Mouse (Mus musculus): Measurements from ENCODE around the gene Ly6g5b. TPM values are rescaled to one million over a fixed set of nuclear protein-coding genes. Genes with fewer than 3 reads are reported as not detected.

Gene Ly6g5b
- total RNA-seq, 2 experiments from 2014 or later: 0.42 to 0.61 TPM

Other genes with a start within 250 kb of the Ly6g5b start
- 1 to 10 TPM; 3.3 to 3.8 TPM for gene Zbtb12, start 235.9 kb downstream of the Ly6g5b start, total RNA-seq (2023)
- gene Gm20547, start 233.4 kb downstream of the Ly6g5b start, total RNA-seq (2023): not detected
- 10 to 100 TPM; 16.6 to 17.2 TPM for gene C2, start 217.2 kb downstream of the Ly6g5b start, total RNA-seq (2023)
- gene Ehmt2, start 217.0 kb downstream of the Ly6g5b start, total RNA-seq (2023): 100 to 1,000 TPM; 134 to 139 TPM
- gene Slc44a4, start 201.0 kb downstream of the Ly6g5b start, total RNA-seq (2023): not detected
- 10 to 100 TPM; 58.9 to 60.2 TPM for gene Neu1, start 184.2 kb downstream of the Ly6g5b start, total RNA-seq (2023)
- gene Hspa1b, start 156.2 kb downstream of the Ly6g5b start, total RNA-seq (2023): 100 to 1,000 TPM; 240 to 289 TPM
- not detected for gene Gm20481, start 145.5 kb downstream of the Ly6g5b start, total RNA-seq (2023)
- gene Hspa1a, start 143.3 kb downstream of the Ly6g5b start, total RNA-seq (2023): 100 to 1,000 TPM; 322 to 373 TPM
- under 1 TPM; 0.55 to 0.76 TPM for gene Hspa1l, start 142.7 kb downstream of the Ly6g5b start, total RNA-seq (2023)
- 10 to 100 TPM; 18.6 to 21.1 TPM for gene Lsm2, start 133.6 kb downstream of the Ly6g5b start, total RNA-seq (2023)
- gene Vars, start 114.4 kb downstream of the Ly6g5b start, total RNA-seq (2023): 10 to 100 TPM; 89.4 to 93.9 TPM
- under 1 TPM in 1 of 2 experiments, not detected in 1; 0.16 TPM for gene Vwa7, start 98.8 kb downstream of the Ly6g5b start, total RNA-seq (2023)
- not detected for gene Sapcd1, start 87.4 kb downstream of the Ly6g5b start, total RNA-seq (2023)
- gene Msh5, start 68.7 kb downstream of the Ly6g5b start, total RNA-seq (2023): 1 to 10 TPM; 1.0 to 2.2 TPM
- 100 to 1,000 TPM; 258 to 267 TPM for gene Clic1, start 65.5 kb downstream of the Ly6g5b start, total RNA-seq (2023)
- gene Ddah2, start 56.4 kb downstream of the Ly6g5b start, total RNA-seq (2023): 1 to 10 TPM; 1.2 to 1.7 TPM
- gene Ly6g6c, start 50.0 kb downstream of the Ly6g5b start, total RNA-seq (2023): not detected
- not detected for gene Mpig6b, start 49.2 kb downstream of the Ly6g5b start, total RNA-seq (2023)
- gene Ly6g6e, start 38.5 kb downstream of the Ly6g5b start, total RNA-seq (2023): not detected
- gene Ly6g6d, start 37.4 kb downstream of the Ly6g5b start, total RNA-seq (2023): not detected
- not detected for gene Ly6g6f, start 29.8 kb downstream of the Ly6g5b start, total RNA-seq (2023)
- gene Abhd16a, start 26.2 kb downstream of the Ly6g5b start, total RNA-seq (2023): 10 to 100 TPM; 58.8 to 60.6 TPM
- gene Ly6g5c, start 7.1 kb downstream of the Ly6g5b start, total RNA-seq (2023): not detected
- 10 to 100 TPM; 22.2 to 30.3 TPM for gene Gpank1, start 6.0 kb upstream of the Ly6g5b start, total RNA-seq (2023)
- gene Csnk2b, start 6.6 kb upstream of the Ly6g5b start, total RNA-seq (2023): 100 to 1,000 TPM; 133 to 155 TPM
- gene D17H6S53E, start 10.9 kb upstream of the Ly6g5b start, total RNA-seq (2023): 10 to 100 TPM; 15.5 to 25.3 TPM
- gene Apom, start 16.6 kb upstream of the Ly6g5b start, total RNA-seq (2023): not detected
- gene Bag6, start 19.8 kb upstream of the Ly6g5b start, total RNA-seq (2023): 100 to 1,000 TPM; 324 to 360 TPM
- gene Prrc2a, start 49.5 kb upstream of the Ly6g5b start, total RNA-seq (2023): 100 to 1,000 TPM; 227 to 228 TPM
- 100 to 1,000 TPM; 172 to 206 TPM for gene Aif1, start 60.6 kb upstream of the Ly6g5b start, total RNA-seq (2023)
- gene Lst1, start 73.0 kb upstream of the Ly6g5b start, total RNA-seq (2023): 100 to 1,000 TPM; 935 to 974 TPM
- gene Ltb, start 79.0 kb upstream of the Ly6g5b start, total RNA-seq (2023): 10 to 100 TPM; 72.7 to 86.4 TPM
- 10 to 100 TPM; 57.3 to 92.8 TPM for gene Tnf, start 86.6 kb upstream of the Ly6g5b start, total RNA-seq (2023)
- not detected for gene Lta, start 89.9 kb upstream of the Ly6g5b start, total RNA-seq (2023)
- gene Gm16181, start 105.4 kb upstream of the Ly6g5b start, total RNA-seq (2023): 1 to 10 TPM in 1 of 2 experiments, not detected in 1; 1.3 TPM
- 1 to 10 TPM; 1.8 to 4.2 TPM for gene Atp6v1g2, start 118.2 kb upstream of the Ly6g5b start, total RNA-seq (2023)
- gene Nfkbil1, start 120.4 kb upstream of the Ly6g5b start, total RNA-seq (2023): 10 to 100 TPM; 13.1 to 13.4 TPM
- gene Ddx39b, start 126.3 kb upstream of the Ly6g5b start, total RNA-seq (2023): 100 to 1,000 TPM; 243 to 247 TPM
- gene H2-D1, start 147.3 kb upstream of the Ly6g5b start, total RNA-seq (2023): 1,000 to 10,000 TPM; 2,563 to 2,615 TPM
- 10 to 100 TPM; 10.2 to 13.7 TPM for gene H2-Q1, start 205.0 kb upstream of the Ly6g5b start, total RNA-seq (2023)
- 10 to 100 TPM; 11.6 to 12.7 TPM for gene H2-Q2, start 226.8 kb upstream of the Ly6g5b start, total RNA-seq (2023)